Mouse (Mus musculus) ES-E14 (cell line): ENCODE measurements around the gene Nlrc3.

Experiments
- HCFC1 ChIP-seq: IDR thresholded peaks from 2 replicates; pipeline ENCODE4 v1.6.1; 2012; ENCODE audit warnings: low read length, inconsistent platforms, borderline replicate concordance; ENCODE audit not compliant: insufficient read depth
- ZNF384 ChIP-seq: IDR thresholded peaks from 2 replicates; pipeline ENCODE4 v1.6.1; 2012; ENCODE audit warnings: low read depth, low read length, inconsistent platforms

- no peak for TF ChIP-seq HCFC1
- TF ChIP-seq ZNF384, result no peak
Observed at GRCm38 (mm10) chr16:3988410-3988809, 12.0 kb upstream of the Nlrc3 start.
